Mouse (Mus musculus) gonadal fat pad, adult 2 months (tissue): ENCODE data around the gene Adgra1. TPM values are rescaled to one million over a fixed set of nuclear protein-coding genes. Genes with fewer than 3 reads are reported as not detected.

ENCODE experiments used
- DNase-seq: peaks from one replicate; pipeline ENCODE4 v3.0.0-alpha.2; 2012; ENCODE audit warnings: low read depth
- polyA plus RNA-seq: library from polyadenylated mRNA; depleted of rRNA; stranded (reverse); fragments of >200 nt; gene quantifications from 2 replicates; pipeline ENCODE4 v1.2.3, GENCODE M21; 2012; rRNA removed

Adgra1 gene
- polyA plus RNA-seq, 1 experiment = 0.30 TPM

DNA sequence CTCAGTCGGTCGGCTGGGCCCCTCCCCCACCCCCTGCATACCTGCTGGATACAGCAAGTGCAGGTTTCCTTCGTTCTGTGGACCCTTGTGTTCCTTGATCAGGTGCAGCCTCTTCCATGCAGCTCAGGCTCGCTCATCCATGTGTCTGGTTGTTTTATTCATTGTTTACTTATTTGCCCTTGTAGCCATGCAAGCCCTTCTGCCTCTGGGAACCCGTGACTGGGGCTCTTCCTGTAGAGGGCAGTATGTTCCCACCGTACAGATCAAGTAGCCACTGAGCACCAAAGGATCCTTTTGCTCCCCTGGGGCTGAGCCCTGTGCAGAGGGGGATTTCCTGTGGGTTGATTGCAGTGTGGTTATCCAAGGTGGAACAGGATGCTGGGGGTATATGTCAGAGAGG, 71.7 kb downstream of the Adgra1 start:
- DNase-seq = no peak

DNA sequence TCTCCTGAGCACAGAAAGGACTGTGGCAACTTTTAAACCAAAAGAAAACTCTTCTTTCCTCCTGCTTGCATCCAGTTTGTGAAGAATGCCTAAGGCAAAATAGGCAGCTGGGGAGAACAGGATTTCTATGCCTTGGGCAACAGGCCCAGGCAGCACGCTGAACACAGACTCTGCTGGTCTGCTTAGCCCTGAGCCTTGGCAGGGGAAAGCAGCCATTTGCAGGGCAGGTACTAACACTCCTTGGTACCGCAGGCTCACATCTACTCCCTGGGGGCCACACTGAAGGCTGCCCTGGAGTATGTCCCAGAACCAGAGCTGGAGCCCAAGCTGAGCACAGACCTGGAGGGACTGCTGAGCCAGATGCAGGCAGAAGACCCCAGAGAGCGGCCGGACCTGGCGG, 74.2 kb downstream of the Adgra1 start:
- DNase-seq = no peak

GRCm38 (mm10) chr7:139909469-139909868, 75.5 kb downstream of the Adgra1 start:
- DNase-seq = no peak

DNA sequence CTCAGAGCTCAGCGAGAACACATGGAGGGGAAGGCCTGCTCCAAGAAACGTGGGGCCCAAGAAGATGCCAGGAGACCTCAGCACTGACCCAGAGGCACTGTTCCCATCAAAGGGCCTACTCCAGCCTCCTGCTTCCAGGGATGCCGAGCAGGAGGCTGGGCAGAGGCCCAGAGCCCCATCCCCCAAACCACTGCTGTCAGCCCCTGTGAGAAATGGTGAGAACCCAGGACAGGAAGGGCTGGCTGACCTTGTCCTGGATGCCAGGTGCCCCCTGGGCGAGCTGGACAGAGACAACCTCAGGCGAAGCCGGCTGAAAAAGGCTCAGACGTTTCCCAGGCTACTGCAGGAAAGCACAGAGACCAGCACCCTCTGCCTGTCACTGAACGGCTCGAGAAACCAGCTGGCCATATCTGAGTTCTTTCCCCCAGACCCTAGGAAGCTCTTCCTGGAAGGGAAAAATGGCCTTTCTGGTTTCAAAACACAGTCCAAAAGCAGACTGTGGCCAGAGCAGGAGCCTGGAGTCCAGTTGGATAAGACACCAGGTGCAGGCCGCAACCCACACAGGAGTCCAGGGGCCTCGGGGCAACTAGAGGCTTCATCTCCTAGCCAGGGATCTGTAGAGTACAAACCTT, 76.3 kb downstream of the Adgra1 start:
- DNase-seq = no peak

DNA sequence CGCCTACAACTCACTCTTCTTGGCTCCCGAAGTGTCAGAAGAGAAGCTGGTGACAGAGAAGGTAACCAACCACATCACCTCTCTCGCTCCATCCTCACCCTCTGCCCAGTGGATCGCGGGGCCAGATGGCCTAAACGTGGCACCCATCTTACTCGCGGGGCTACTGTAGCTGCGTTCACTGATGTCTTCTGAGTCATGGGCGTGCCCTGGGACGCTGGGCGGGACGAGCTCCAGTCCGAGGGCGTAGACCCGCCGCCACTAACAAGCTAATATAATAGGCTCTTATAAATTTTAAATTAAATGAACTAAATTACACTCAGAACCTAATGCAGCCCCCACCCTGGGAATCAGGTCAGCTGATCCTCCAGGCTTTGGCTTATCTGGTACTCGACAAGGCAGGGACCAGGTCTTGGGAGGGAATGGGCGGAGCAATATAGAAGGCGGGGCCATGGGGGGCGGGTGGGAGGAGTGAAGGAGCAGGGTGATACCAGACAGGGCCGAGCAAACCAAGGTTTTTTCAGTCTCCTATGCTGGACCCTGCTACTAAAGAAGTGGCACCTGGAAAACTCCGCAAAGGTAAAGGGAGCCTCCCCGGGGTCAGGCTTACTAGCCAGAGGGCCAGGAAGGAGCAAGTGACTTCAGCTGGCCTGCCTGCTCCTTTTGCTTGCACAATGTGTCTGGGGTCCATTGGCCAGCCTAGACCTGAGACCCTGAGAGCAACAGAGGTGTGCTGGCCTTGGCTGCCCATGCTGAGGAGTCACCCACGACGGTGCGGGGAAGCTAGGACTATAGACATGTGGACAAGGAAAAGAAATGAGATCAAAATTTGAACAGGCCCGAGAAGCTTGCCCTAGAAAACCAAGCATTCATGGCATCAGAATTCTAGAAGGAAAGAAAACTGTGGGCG, 80.4 kb downstream of the Adgra1 start:
- DNase-seq = no peak

DNA sequence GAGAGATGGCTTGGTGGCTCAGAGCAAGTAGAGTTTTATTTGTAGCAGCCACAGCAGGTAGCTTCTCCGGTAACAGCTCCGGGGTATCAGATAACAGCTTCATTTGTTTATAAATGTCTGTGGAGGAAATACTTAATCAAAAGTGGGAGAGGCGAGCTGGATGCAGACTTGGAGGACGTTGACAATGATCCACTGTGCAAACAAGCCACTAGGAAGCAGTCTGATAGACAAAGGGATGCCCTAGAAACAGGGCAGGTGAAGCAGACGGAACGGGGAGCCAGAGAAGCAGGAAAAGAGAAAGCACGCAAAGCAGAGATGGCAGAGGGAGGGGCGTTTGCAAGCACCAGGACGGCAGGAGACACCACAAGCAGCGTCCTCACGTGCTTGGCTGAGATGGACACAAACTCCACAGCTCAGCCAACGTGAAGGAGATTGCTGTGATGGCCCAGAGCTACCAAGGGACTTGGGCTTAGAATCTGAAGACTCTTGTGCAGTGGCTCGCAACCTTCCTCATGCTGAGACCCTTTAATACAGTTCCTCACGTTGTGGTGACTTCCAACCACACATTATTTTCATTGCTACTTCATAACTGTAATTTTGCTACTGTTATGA, 81.8 kb downstream of the Adgra1 start:
- DNase-seq = no peak

DNA sequence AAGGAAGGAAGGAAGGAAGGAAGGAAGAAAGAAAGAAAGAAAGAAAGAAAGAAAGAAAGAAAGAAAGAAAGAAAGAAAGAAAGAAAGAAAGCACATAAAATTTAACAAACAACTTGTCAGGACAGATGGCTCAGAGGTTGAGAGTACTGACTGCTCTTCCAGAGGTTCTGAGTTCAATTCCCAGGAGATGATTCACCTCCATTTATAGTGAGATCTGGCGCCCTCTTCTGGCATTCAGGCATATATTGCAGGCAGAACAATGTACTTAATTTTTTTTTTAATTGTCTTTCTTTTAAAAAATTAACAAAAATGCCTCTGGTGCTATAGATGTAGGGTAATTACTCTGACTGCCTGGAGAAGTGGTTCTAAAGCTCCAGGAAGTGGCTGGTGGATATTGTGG, 82.4 kb downstream of the Adgra1 start:
- no peak for DNase-seq

GRCm38 (mm10) chr7:139918262-139918661, 84.3 kb downstream of the Adgra1 start:
- no peak for DNase-seq

Other genes starting within 250 kb of the Adgra1 start
- 1.6 and 2.4 TPM in 2 replicates for gene Cfap46, start 150.4 kb upstream of the Adgra1 start, polyA plus RNA-seq
- gene Kndc1, start 60.5 kb downstream of the Adgra1 start, polyA plus RNA-seq = 0.80 and 1.5 TPM in 2 replicates
- 0.16 TPM in 1 of 2 replicates, not detected in the other for gene Utf1, start 109.6 kb downstream of the Adgra1 start, polyA plus RNA-seq
- gene 6430531B16Rik, start 144.6 kb downstream of the Adgra1 start, polyA plus RNA-seq = 1.5 and 2.0 TPM in 2 replicates
- 7.1 and 8.8 TPM in 2 replicates for gene Adam8, start 158.4 kb downstream of the Adgra1 start, polyA plus RNA-seq
- gene Zfp511, start 202.2 kb downstream of the Adgra1 start, polyA plus RNA-seq = 46.2 and 50.7 TPM in 2 replicates
- 24.7 and 25.9 TPM in 2 replicates for gene Tubgcp2, start 202.5 kb downstream of the Adgra1 start, polyA plus RNA-seq
- gene Msx3, start 214.9 kb downstream of the Adgra1 start, polyA plus RNA-seq = 0.09 TPM in 1 of 2 replicates, not detected in the other
- 0.19 and 1.5 TPM in 2 replicates for gene Caly, start 248.4 kb downstream of the Adgra1 start, polyA plus RNA-seq